Mouse (Mus musculus) liver (tissue): ENCODE results near the gene Ergic2.

Source experiments
- DNase-seq: peaks from one replicate; pipeline ENCODE4 v3.0.0-alpha.2; 2020; ENCODE audit warnings: mixed read lengths

Gene Ergic2

GRCm38 (mm10) chr6:148211897-148212680 is at the start of gene Ergic2:
TSS of gene Ergic2 (minus strand) at chr6:148212374.
- DNase-seq = peak; percentile 98

GRCm38 (mm10) chr6:148260729-148261101 is 48.5 kb upstream of the Ergic2 start:
- DNase-seq = no peak

GRCm38 (mm10) chr6:148259979-148260728 is 48.0 kb upstream of the Ergic2 start:
- peak; percentile 22 for DNase-seq

- no peak for DNase-seq
Measured at GRCm38 (mm10) chr6:148259074-148259473, 46.9 kb upstream of the Ergic2 start.

- DNase-seq = no peak
Measured at GRCm38 (mm10) chr6:148257805-148258204, 45.6 kb upstream of the Ergic2 start.

GRCm38 (mm10) chr6:148256109-148256508 is 43.9 kb upstream of the Ergic2 start:
- DNase-seq = no peak

GRCm38 (mm10) chr6:148255395-148256053 is 43.4 kb upstream of the Ergic2 start:
- no peak for DNase-seq

GRCm38 (mm10) chr6:148249221-148249620 is 37.0 kb upstream of the Ergic2 start:
- no peak for DNase-seq

- peak; percentile 46 for DNase-seq
Measured at GRCm38 (mm10) chr6:148248625-148249024, 36.5 kb upstream of the Ergic2 start.

- no peak for DNase-seq
Measured at GRCm38 (mm10) chr6:148246544-148246943, 34.4 kb upstream of the Ergic2 start.

- no peak for DNase-seq
Measured at GRCm38 (mm10) chr6:148244836-148245235, 32.7 kb upstream of the Ergic2 start.

GRCm38 (mm10) chr6:148242304-148242703 is 30.1 kb upstream of the Ergic2 start:
- no peak for DNase-seq

GRCm38 (mm10) chr6:148241685-148242084 is 29.5 kb upstream of the Ergic2 start:
- DNase-seq = no peak

- no peak for DNase-seq
Measured at GRCm38 (mm10) chr6:148239311-148239710, 27.1 kb upstream of the Ergic2 start.

GRCm38 (mm10) chr6:148237453-148237852 is 25.3 kb upstream of the Ergic2 start:
- DNase-seq = no peak

- DNase-seq = no peak
Measured at GRCm38 (mm10) chr6:148234105-148234828, 22.1 kb upstream of the Ergic2 start.

GRCm38 (mm10) chr6:148227542-148227941 is 15.4 kb upstream of the Ergic2 start:
- DNase-seq = no peak

- no peak for DNase-seq
Measured at GRCm38 (mm10) chr6:148222686-148223085, 10.5 kb upstream of the Ergic2 start.

- no peak for DNase-seq
Measured at GRCm38 (mm10) chr6:148218235-148219076, 6.3 kb upstream of the Ergic2 start.

- DNase-seq = no peak
Measured at GRCm38 (mm10) chr6:148216752-148217151, 4.6 kb upstream of the Ergic2 start.

GRCm38 (mm10) chr6:148214765-148215164 is 2.6 kb upstream of the Ergic2 start:
- peak; percentile 44 for DNase-seq

- peak; percentile 69 for DNase-seq
Measured at GRCm38 (mm10) chr6:148211391-148211876, 740 bp downstream of the Ergic2 start.
